Mouse (Mus musculus): ENCODE data around the gene Ccdc177. TPM values are rescaled to one million over a fixed set of nuclear protein-coding genes. Genes with fewer than 3 reads are reported as not detected.

Ccdc177 gene
- total RNA-seq, 2 experiments from 2014 or later: 11.4 to 12.2 TPM

DNA sequence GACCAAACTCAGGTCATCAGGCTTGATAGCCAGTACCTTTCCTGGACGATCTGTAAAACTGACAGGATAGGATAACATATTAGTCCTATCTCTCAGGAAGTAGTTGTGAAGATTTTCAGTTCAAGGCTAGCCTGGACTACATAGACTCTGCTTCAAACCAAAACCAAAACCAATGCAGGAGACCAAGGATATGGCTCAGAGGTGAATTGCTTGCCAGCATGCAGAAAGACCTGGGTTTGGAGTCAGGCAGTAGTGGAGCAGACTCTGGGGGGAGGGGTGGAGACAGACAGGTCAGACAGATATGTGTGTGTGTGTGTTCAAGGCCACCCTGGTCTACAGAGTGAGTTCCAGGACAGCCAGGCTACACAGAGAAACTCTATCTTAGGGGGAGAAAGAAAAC, 26.1 kb upstream of the Ccdc177 start:
- no peak for DNase-seq (ENCODE audit: low spot score in 2 of 2)

GRCm38 (mm10) chr12:80785597-80785996, 25.1 kb upstream of the Ccdc177 start:
- no peak for DNase-seq (ENCODE audit: low spot score in 2 of 2)

GRCm38 (mm10) chr12:80785005-80785404, 24.5 kb upstream of the Ccdc177 start:
- DNase-seq (ENCODE audit: low spot score in 2 of 2): no peak

GRCm38 (mm10) chr12:80783889-80784288, 23.4 kb upstream of the Ccdc177 start:
- DNase-seq (ENCODE audit: low spot score in 2 of 2): no peak

GRCm38 (mm10) chr12:80782892-80783291, 22.4 kb upstream of the Ccdc177 start:
- DNase-seq (ENCODE audit: low spot score in 2 of 2): no peak

DNA sequence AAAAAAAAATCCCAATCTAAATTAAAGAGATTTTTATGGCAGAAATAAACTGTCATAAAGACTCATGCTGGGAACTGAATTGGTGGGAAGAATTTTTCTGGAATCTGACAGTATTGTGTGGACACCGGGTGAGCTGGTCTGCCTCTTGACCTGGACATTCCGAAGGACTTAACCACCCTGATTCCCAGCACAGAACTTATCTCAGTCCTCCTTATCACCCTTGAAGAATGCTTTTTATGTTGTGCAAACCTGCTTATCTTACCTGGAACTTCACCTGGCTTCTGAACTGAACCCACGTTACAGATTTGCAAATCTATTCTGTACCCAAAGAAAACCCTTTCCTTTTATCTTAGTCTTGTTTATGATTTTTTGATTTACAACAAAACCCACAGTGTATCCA, 21.7 kb upstream of the Ccdc177 start:
- DNase-seq (ENCODE audit: low spot score in 2 of 2): no peak

DNA sequence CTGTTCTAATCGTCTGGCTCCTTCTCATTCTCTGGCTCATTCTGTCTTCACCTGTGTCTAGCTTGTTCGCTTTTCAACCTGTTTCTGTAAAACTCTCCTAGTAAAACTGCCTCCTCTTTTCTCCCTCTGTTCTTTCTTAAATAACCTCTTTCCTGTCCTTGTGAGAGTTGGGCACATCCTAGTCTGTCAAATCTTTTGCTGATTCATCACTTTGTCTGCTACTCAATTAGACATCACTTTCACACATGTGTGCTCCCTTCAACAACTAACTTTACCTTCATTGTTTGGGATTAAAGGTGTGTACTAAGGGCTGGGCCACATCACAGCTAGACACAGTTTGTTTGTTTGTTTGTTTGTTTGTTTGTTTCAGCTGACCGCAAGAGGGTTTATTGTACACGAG, 19.3 kb upstream of the Ccdc177 start:
- DNase-seq (ENCODE audit: low spot score in 2 of 2): no peak

- no peak for DNase-seq (ENCODE audit: low spot score in 2 of 2)
These were observed 17.9 kb upstream of the Ccdc177 start for GRCm38 (mm10) chr12:80778188-80778936.

DNA sequence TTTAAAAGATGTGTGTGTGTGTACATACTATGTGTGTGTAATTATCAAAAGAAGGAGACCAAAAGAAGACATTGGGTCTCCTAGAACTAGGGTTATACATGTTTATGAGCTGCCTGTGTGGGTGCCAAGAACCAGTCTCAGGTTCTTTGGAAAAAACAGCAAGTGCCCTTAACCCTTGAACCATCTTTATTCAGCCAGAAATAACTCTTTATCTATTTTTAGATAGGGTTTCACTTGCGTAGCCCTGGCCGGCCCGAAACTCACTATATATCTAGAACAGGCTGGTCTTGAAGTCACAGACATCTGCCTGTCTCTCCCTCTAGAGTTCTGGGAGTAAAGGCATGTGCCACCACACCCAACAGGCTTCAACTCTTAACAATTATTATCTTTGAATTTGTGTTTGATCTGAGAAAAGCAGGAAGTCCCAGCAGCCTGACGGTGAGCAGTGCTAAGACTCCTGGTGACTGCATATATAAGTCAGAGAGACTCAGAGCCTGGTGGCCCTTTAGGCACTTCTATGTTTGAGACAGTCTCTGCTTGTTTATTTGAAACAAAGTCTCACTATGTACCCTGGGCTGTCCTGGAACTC, 15.7 kb upstream of the Ccdc177 start:
- DNase-seq (ENCODE audit: low spot score in 2 of 2): no peak

DNA sequence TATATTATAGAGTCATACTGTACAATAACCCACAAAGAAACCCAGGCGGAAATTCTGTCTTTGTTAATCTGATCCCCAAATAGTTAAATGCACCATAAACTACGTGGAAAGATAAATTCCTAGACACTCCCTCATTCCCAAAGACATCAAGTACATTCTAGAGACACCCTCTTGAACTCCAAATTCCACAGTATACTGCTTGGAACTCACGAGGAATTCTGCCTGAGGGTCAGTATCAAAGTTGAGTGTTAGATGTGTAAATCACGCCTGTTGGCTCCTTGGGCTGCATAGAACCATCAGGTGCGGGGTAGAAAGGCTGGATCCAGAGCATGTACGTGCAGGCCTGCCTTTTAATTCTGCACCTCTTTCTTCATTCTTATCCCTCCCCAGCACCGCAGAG, 14.3 kb upstream of the Ccdc177 start:
- DNase-seq (ENCODE audit: low spot score in 2 of 2): no peak

GRCm38 (mm10) chr12:80769697-80770096, 9.2 kb upstream of the Ccdc177 start:
- peak; percentile 70 to 75 for DNase-seq (ENCODE audit: low spot score in 2 of 2)

- DNase-seq (ENCODE audit: low spot score in 2 of 2): no peak
These were observed 3.6 kb upstream of the Ccdc177 start for GRCm38 (mm10) chr12:80764116-80764515.

DNA sequence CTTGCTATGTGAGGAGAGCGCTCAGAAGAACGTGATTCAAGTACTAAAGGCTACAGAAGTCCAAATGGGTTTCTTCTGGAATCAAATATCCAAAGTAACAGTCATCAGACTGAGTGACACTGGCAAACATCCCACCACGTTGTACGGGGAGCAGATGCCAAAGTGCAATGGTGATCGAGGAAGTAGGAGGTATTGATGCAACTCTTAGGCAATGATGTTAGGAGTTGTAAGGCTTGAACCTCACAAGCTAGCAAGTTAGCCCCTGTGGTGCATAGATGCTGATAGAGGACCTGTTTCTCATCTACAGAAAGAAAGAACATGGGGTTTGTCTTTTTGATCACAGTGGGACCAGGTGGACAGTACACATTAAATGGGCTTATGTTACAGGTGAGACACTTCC, 2.5 kb upstream of the Ccdc177 start:
- no peak for DNase-seq (ENCODE audit: low spot score in 2 of 2)

GRCm38 (mm10) chr12:80759713-80760395, 633 bp downstream of the Ccdc177 start:
- peak; percentile 31 to 50 for DNase-seq (ENCODE audit: low spot score in 2 of 2)

- DNase-seq (ENCODE audit: low spot score in 2 of 2): peak in 1 of 2 experiments; percentile 6
These were observed 1.1 kb downstream of the Ccdc177 start for GRCm38 (mm10) chr12:80759387-80759712.

- DNase-seq (ENCODE audit: low spot score in 2 of 2): no peak
These were observed 1.7 kb downstream of the Ccdc177 start for GRCm38 (mm10) chr12:80758559-80759386.

DNA sequence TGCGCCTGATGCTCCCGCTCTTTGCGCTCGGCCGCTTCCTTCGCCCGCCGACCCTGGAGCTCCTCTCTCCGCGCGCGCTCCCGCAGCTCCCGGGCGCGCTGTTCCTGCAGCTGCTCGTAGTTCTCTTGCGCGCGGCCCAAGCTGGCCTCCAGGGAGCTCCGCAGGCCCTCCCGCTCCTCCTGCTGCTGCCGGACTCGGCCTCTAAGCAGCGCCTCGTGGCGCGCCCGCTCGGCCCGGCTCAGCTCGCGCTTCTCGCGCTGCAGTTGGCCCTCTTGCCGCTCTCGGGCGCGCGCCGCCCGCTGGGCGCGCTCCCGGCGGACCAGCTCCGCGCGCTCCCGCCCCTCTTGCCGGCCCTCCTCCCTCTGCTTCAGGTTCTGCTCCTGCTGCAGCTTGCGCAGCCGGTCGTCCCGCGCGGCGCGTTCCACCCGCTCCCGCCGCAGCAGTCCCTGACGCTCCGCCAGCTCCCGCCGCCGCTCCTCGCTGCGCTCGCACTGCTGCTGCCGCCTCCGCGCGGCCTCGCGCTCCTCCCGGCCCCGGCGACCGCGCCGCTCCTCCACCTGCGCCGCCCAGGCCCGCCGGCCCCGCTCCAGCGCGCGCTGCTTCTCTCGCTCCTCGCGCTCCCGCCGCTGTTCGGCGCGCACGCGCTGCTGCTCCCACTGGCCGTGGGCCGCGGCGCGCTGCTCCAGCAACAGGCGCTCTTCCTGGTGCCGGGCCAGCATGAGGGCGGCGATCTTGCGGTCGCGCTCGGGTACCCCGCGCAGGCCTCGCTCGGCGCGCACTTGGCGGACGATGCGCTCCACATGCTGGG, 2.5 kb downstream of the Ccdc177 start:
- DNase-seq (ENCODE audit: low spot score in 2 of 2): no peak

DNA sequence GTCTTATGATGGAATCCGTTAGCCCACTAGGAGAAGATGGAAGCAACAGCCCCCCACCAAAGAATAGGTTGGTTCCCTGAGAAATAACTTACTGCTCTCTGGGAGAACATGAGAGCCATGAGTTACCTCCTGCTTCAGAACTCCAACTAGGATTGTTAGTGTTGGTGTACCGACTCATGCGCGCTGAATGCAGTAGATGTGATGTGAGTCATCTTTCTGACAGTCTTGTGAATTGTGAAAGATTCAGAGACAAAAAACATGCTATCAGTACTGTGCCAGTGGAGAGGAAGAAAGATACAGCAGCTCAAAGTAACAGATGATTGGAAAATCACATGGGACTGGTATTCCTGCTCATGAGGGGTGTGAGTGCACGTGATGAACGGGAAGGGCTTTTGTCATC, 8.9 kb downstream of the Ccdc177 start:
- DNase-seq (ENCODE audit: low spot score in 2 of 2): no peak

DNA sequence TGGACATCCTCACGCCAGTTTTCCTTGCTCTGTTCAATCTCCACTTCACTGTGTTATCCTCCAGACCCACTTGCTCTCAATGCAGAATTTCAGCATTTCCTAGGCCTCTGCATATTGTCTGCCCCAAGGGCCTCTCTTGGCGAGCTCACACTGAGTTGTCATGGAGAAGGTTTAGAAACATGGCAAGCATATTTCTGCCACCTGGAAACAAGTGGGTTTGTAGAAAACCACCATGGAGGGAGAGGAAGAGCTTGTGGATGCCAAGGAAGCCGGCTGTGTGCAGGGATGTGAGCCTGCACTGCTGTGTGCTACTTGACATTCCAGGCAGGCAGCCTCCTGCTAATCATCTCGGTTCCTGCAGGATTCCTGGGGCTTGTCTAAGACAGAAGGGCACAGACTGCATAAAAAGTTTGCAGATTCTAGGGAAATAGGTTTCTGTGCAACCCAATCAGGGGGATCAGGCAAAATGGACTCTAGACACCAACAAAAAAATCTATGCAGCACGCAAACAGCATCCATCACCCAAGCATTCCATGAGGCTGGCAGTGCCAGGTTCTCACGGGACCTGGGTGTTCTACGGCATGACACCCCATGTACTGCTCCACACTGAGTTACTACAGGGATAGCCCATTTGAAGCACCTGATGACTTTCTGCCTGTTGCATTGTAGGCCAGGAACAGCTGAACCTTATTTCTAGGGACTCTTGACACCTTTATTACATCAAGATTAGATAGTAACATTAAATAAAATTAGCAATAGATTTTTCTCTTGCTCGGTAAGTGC, 14.3 kb downstream of the Ccdc177 start:
- DNase-seq (ENCODE audit: low spot score in 2 of 2): peak in 1 of 2 experiments; percentile 17

GRCm38 (mm10) chr12:80744614-80745013, 15.9 kb downstream of the Ccdc177 start:
- DNase-seq (ENCODE audit: low spot score in 2 of 2): no peak
